Mouse (Mus musculus) forebrain, embryonic 14.5 days (tissue): ENCODE data around the gene Edn3. TPM values are rescaled to one million over a fixed set of nuclear protein-coding genes. Genes with fewer than 3 reads are reported as not detected.

Source experiments
- ATAC-seq: fragments of 200-750 bp; cut with Nextera tagmentation; 2 replicates; pipeline ENCODE4 v1.8.0; 2017; ENCODE audit warnings: mild to moderate bottlenecking, moderate library complexity
- DNase-seq: peaks from one replicate; pipeline ENCODE4 v3.0.0-alpha.2; 2015; ENCODE audit warnings: low spot score
- H3K27ac ChIP-seq: fragments of 300-500 bp; sonication (generic); 2 replicates; pipeline ENCODE4 v1.5.1; 2014; ENCODE audit warnings: low read depth, mild to moderate bottlenecking, control low read depth, low read length, moderate library complexity
- H3K27me3 ChIP-seq: fragments of 300-500 bp; sonication (generic); replicated peaks from 2 replicates; pipeline ENCODE4 v1.6.1; 2014; ENCODE audit warnings: low read length, control low read depth, mixed read lengths; ENCODE audit not compliant: control insufficient read depth, insufficient read depth
- H3K36me3 ChIP-seq: fragments of 300-500 bp; sonication (generic); 2 replicates; pipeline ENCODE4 v1.6.1; 2014; ENCODE audit warnings: low read length, control low read depth; ENCODE audit not compliant: control insufficient read depth, insufficient read depth
- H3K4me1 ChIP-seq: fragments of 300-500 bp; sonication (generic); 2 replicates; pipeline ENCODE4 v1.6.1; 2014; ENCODE audit warnings: antibody characterized with exemption, low read length, control low read depth; ENCODE audit not compliant: control insufficient read depth, insufficient read depth
- H3K4me2 ChIP-seq: fragments of 300-500 bp; sonication (generic); 2 replicates; pipeline ENCODE4 v1.6.1; 2014; ENCODE audit warnings: mild to moderate bottlenecking, control low read depth, low read length
- H3K4me3 ChIP-seq: fragments of 300-500 bp; sonication (generic); 2 replicates; pipeline ENCODE4 v1.5.1; 2014; ENCODE audit warnings: low read depth, low read length, control low read depth
- H3K9ac ChIP-seq: fragments of 300-500 bp; sonication (generic); 2 replicates; pipeline ENCODE4 v1.6.1; 2014; ENCODE audit warnings: mild to moderate bottlenecking, low read length, control low read depth, moderate library complexity
- H3K9me3 ChIP-seq: fragments of 300-500 bp; sonication (generic); replicated peaks from 2 replicates; pipeline ENCODE4 v1.6.1; 2016; ENCODE audit warnings: low read length, control low read depth, mixed read lengths; ENCODE audit not compliant: control insufficient read depth
- WGBS: fragments of 180-500 bp; shearing (Covaris S2); extraction: QIAGEN DNeasy Blood & Tissue Kit; methylation state at CpG from one replicate; pipeline ENCODE4 v1.1.7; 2014; 5-methylcytosine and 5-hydroxymethylcytosine counted together
- polyA plus RNA-seq: library from polyadenylated mRNA; unstranded; fragments of >200 nt; fragmentation: Nextera tagmentation; extraction: Ambion mirVana; gene quantifications from 2 replicates; pipeline ENCODE4 v1.2.1, GENCODE M21; 2014

Edn3 gene
- polyA plus RNA-seq, 1 experiment from 2014 or later = 5.6 TPM

DNA sequence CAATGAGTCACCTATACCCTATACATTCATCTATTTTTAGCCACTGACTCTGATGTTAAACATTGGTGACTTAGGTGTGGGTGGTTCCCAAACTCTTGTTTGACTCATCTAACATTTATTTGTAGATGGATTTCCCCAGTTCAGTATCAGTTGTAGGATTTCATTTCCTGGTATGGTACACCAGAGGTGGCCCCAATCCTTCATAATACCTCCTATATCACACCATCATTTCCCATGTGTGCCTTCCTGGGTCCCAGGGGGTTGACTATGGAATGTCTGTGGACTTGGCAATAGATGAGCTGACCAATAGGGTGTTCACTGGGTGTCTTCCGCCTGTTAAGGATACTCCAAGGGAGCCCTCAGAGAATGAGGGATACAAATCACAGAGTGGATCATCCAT, 7.2 kb upstream of the Edn3 start:
- no peak overlapping the region for H3K4me2 ChIP-seq
- H3K36me3 ChIP-seq = no peaks in the 10 kb centered on the region
- no peak overlapping the region for H3K4me3 ChIP-seq
- DNase-seq (no peak), ATAC-seq (no peak)
- H3K27me3 ChIP-seq = no peaks in the 10 kb centered on the region
- H3K27ac ChIP-seq = no peak overlapping the region
- no peak overlapping the region for H3K9ac ChIP-seq
- 96% methylated on average over 1 of the region's 1 CpGs for WGBS
- no peaks in the 10 kb centered on the region for H3K9me3 ChIP-seq
- no peaks in the 10 kb centered on the region for H3K4me1 ChIP-seq

DNA sequence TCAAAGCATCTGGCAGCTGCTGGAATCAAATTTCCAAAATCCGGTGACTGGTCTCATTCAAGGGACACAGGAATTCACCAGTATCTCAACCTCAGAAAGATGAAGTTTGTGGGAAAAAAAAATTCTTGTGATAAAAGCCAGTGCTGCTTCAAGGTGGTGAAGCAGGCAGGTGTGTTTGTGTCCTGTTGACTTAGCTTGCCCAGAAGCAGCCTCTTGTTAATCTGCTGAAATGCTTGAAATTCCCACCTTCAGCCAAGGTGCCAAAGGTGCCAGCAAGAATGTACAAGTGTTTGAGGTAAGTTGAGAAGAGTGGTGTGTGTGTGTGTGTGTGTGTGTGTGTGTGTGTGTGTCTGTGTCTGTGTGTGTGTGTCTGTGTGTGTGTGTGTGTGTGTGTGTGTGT, 6.2 kb upstream of the Edn3 start:
- 90% methylated on average over 1 of the region's 1 CpGs for WGBS
- H3K9ac ChIP-seq = no peak overlapping the region

DNA sequence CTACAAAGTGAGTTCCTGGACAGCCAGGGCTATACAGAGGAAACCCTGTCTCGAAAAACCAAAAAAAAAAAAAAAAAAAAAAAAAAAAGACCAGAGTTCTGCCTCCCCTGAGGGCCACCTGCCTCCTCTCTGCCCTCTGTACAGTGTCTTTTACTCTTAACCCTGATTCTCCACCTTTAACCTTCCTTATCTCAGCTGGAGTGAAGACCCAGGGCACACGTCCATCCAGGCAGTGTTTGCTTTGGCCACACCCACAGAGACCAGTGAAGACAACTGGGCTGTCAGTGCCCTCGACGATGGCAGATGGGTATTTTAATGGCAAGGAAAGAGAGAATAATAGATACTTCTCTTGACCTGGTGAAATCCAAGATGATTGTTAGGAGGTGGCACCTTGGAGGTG, 1.2 kb upstream of the Edn3 start:
- no peak overlapping the region for H3K9ac ChIP-seq
- H3K27me3 ChIP-seq = 0 out of 2 replicates have a peak, but pooled peaks cover 3% of the 10 kb centered on the region
- H3K4me3 ChIP-seq = no peak overlapping the region
- no peak overlapping the region for H3K27ac ChIP-seq
- H3K36me3 ChIP-seq = no peaks in the 10 kb centered on the region
- ATAC-seq (no peak), DNase-seq (no peak)
- 90% methylated on average over 4 of the region's 4 CpGs for WGBS
- no peaks in the 10 kb centered on the region for H3K9me3 ChIP-seq
- no peaks in the 10 kb centered on the region for H3K4me1 ChIP-seq
- no peak overlapping the region for H3K4me2 ChIP-seq

More for the DNA sequence above, 6.2 kb upstream of the Edn3 start:
- Histone ChIP-seq H3K36me3 (no peaks in the 10 kb centered on the region), H3K9me3 (no peaks in the 10 kb centered on the region), H3K27ac (no peak overlapping the region), H3K4me2 (no peak overlapping the region), H3K4me1 (no peaks in the 10 kb centered on the region), H3K4me3 (no peak overlapping the region), H3K27me3 (no peaks in the 10 kb centered on the region)
- DNase-seq = no peak
- no peak for ATAC-seq

DNA sequence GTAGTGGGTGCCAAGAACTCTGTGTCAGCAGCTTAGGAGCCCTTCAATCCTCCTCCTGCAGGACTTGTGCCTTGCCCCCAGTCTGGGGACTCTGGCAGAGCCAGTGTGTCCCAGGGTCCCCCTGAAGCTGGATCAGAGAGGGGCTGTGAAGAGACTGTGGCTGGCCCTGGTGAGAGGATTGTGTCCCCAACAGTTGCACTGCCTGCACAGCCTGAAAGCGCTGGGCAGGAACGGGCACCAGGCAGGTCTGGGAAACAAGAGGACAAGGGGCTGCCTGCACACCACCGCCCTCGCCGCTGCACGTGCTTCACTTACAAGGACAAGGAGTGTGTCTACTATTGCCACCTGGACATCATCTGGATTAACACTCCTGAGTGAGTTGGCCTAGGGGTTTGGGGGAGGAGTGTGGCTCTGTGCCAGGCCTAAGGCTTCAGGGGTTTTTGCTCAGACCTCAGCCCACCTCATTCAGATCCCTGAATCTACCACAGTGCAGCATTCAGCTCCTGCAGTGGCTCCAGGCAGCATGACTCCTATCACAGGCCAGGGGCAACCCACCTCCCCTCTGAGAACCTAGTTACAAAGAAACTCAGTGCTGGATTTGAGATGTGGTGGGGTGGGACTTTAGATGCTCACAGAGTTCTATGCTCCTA, 1.2 kb downstream of the Edn3 start:
- Histone ChIP-seq H3K4me2 (no peak overlapping the region), H3K4me3 (no peak overlapping the region), H3K27ac (no peak overlapping the region), H3K9ac (no peak overlapping the region), H3K9me3 (no peaks in the 10 kb centered on the region), H3K4me1 (no peaks in the 10 kb centered on the region), H3K36me3 (no peaks in the 10 kb centered on the region), H3K27me3 (0 out of 2 replicates have a peak, but pooled peaks cover 3% of the 10 kb centered on the region)
- DNase-seq = no peak
- ATAC-seq = 0 out of 2 replicates have a peak, but pooled peaks have one; percentile 20
- WGBS = 38% methylated on average over 6 of the region's 6 CpGs

DNA sequence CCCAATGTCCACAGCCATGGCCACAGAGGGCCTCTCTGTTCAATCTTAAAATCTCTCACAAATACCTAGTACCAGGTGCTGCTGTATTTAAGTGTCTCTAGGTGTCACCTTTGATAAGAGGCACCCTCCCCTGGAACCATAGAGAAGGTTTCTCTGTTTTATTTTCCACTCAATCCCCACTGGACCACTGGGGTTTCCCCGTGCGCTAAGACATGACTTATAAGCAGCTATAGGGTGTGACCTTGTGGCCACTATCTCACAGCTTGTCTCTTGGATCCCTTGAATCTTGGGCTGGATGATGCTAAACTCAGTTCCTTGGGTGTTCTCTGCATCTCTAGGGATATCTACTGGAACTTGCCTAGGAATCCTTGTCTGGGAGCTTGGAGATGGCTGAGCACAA, 1.9 kb downstream of the Edn3 start:
- Histone ChIP-seq H3K27me3 (0 out of 2 replicates have a peak, but pooled peaks cover 3% of the 10 kb centered on the region), H3K4me3 (no peak overlapping the region), H3K4me1 (no peaks in the 10 kb centered on the region), H3K4me2 (no peak overlapping the region), H3K9ac (no peak overlapping the region), H3K36me3 (no peaks in the 10 kb centered on the region), H3K27ac (no peak overlapping the region), H3K9me3 (no peaks in the 10 kb centered on the region)
- DNase-seq (no peak), ATAC-seq (no peak)
- 94% methylated on average over 2 of the region's 2 CpGs for WGBS

DNA sequence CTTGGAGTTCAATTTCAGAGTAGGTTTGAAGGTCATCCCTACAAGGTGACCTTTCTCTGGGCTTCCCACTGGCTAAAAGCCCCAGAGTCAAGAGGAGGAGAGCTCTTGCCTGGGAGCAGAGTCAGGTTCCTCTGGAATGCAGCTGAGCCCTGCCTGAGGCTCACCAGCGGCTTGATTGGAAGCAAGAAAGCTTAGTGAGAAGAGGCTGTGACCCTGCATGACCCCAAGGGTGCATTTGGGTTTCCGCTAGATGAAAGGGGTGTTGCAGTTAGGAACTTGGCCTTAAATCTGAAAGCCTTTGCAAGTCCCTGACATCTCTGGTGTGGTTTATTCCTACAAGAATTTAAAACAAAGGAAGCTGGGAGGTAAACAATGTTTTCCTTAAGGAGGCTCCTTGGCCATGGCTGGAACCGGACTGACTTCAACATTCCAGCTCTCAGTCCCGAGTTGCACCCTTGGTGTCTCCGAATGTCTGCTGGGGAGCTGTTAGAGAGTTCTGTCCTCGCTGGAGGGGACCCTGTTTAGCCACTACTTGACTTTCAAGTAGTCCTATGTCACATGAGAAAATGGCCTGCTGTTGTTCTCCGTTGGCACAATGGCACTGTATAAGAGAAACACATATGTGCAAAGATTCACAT, 8.6 kb downstream of the Edn3 start:
- Histone ChIP-seq H3K4me1 (no peaks in the 10 kb centered on the region), H3K9ac (no peak overlapping the region), H3K36me3 (no peaks in the 10 kb centered on the region), H3K9me3 (no peaks in the 10 kb centered on the region), H3K4me2 (no peak overlapping the region), H3K27me3 (no peaks in the 10 kb centered on the region), H3K4me3 (no peak overlapping the region), H3K27ac (no peak overlapping the region)
- DNase-seq (no peak), ATAC-seq (no peak)
- WGBS = 74% methylated on average over 7 of the region's 7 CpGs

DNA sequence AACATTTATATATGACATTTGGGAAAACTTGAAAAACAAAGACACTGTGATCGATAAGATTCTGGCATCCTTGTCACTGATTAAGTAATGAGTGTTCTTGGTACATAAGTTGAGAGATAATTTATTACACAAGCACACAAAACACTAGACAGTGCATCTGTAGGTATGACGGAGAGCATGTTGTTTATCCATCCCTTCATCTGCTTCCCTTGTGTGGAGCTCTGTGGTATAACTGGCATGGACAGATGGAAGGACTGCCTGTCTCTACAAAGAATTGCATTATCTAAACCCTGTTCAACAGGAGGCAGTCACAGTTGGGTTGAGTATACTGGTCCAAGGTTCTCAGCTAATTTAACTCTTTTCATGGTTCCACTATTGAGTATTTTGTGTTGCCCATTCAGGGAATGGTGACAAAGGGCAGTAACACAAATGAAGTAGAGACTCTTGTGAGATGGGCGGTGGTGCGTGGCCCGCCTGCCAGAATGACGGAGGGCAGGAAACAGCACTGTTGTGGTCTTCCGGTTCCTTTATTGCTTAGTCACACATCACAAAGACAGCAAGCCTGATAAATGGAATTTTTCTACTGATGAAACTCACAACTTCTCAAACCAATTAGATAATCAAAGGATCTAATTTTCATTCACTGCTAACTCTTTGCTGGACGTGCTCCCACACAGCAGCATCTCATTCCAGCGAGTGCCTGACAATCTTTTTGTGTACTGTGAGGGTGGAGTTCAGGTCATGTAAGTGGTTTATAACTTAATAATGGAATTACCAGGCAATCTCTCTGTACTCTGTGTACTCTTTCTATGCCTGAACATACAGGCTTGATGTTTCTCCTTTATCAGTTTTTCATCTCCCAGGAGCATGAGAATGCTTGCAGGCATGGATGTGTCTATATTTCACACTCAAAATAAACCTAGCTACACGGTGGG, 14.0 kb downstream of the Edn3 start:
- Histone ChIP-seq H3K27ac (no peak overlapping the region), H3K9ac (no peak overlapping the region), H3K27me3 (no peaks in the 10 kb centered on the region), H3K36me3 (no peaks in the 10 kb centered on the region), H3K4me1 (no peaks in the 10 kb centered on the region), H3K4me3 (no peak overlapping the region), H3K9me3 (no peaks in the 10 kb centered on the region), H3K4me2 (no peak overlapping the region)
- ATAC-seq = no peak
- no peak for DNase-seq
- WGBS = 58% methylated on average over 10 of the region's 10 CpGs

DNA sequence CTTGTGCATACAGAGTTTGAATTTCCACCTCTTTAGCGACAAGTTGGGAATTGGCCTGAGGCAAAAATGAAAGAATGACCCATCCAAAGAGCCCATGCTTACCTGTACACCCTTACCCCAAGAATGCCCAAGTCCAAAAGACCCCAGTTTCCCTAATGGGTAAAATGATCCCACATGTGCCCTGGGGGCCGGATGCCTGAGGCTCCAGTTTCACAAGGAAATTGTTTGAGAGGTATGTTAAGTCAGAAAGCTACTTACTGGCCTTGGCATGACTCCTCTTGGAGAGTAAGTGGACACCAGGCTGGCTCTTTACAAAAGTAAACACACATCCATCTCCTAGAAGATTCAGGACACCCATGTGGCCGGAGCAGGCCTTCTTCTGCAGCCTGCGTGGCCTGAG, 21.6 kb downstream of the Edn3 start:
- Histone ChIP-seq H3K4me3 (no peak overlapping the region), H3K36me3 (no peaks in the 10 kb centered on the region), H3K9me3 (no peaks in the 10 kb centered on the region), H3K4me2 (no peak overlapping the region), H3K27me3 (no peaks in the 10 kb centered on the region), H3K27ac (no peak overlapping the region), H3K9ac (no peak overlapping the region), H3K4me1 (no peaks in the 10 kb centered on the region)
- ATAC-seq (no peak), DNase-seq (no peak)
- 88% methylated on average over 4 of the region's 4 CpGs for WGBS
